In the genomic region with DNA sequence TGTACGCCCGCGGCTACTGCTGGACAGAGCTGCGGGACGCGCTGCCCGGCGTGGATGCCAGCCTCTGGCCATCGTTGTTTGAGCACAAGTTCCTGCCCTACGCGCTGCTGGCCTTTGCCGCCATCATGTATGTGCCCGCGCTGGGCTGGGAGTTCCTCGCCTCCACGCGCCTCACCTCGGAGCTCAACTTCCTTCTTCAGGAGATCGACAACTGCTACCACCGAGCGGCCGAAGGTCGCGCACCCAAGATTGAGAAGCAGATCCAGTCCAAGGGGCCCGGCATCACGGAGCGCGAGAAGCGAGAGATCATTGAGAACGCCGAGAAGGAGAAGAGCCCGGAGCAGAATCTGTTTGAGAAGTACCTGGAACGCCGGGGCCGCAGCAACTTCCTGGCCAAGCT, we compare ENCODE assay signal across 11 mouse cellular contexts. TPM values are rescaled to one million over a fixed set of nuclear protein-coding genes. Genes with fewer than 3 reads are reported as not detected.
DNase-seq lines count a peak whose midpoint lies in the region; ATAC-seq and TF ChIP-seq lines count a peak whose summit lies in the region.
"Had no signal": no experiment of that assay in that cellular context is flagged by ENCODE, and none has a peak within 500 bp of the region (broad histone marks: within the 10 kb centered on the region; RNA-seq: fewer than 3 reads in every experiment).

No protein-coding gene starts in this region.

- ATAC-seq in kidney, embryonic 16.5 days (ENCODE audit: low FRiP score, low TSS enrichment) = no peak
- ATAC-seq in common myeloid progenitor, adult 5-6 weeks (replicated peaks; ENCODE audit: low read depth, poor library complexity, severe bottlenecking) = peak; percentile 54
- no peak for ATAC-seq in limb, embryonic 15.5 days (ENCODE audit: insufficient number of reproducible peaks, low FRiP score, low TSS enrichment, low read depth)

- DNase-seq in cerebellum, adult 9-10 months = peak; percentile 35
- DNase-seq in cerebellum, adult 11 months = no peak
- DNase-seq in kidney, adult 18-20 months = no peak
- no peak for DNase-seq in thymus, adult 2 months
- DNase-seq in ovary, postnatal 36 days (ENCODE audit: low spot score) = no peak
- DNase-seq: right cerebral cortex, postnatal 4 days had no signal

- no peak overlapping the region for H3K27ac ChIP-seq in kidney, embryonic 16.5 days (ENCODE audit: low read length)
- no peak overlapping the region for H3K27ac ChIP-seq in limb, embryonic 15.5 days
- no peak overlapping the region for H3K27ac ChIP-seq in thymus, adult 2 months (ENCODE audit: control insufficient read depth, insufficient read depth, low read length)
- H3K27ac ChIP-seq: hindbrain, embryonic 15.5 days had no signal

- no peak overlapping the region for H3K9ac ChIP-seq in kidney, embryonic 16.5 days (replicated peaks; ENCODE audit: low read length)
- no peak overlapping the region for H3K9ac ChIP-seq in limb, embryonic 15.5 days
- H3K9ac ChIP-seq: hindbrain, embryonic 15.5 days had no signal

- 26% methylated on average over 35 of the region's 35 CpGs for WGBS in kidney, embryonic 16.5 days
- WGBS in limb, embryonic 15.5 days = 29% methylated on average over 35 of the region's 35 CpGs
- WGBS in thymus, adult 2 months = 36% methylated on average over 35 of the region's 35 CpGs

- no peak for TF ChIP-seq POLR2A in thymus, adult 2 months (IDR thresholded peaks at IDR 0.05; ENCODE audit: control insufficient read depth, extremely low read depth, insufficient read depth, low read length, poor library complexity)

- peaks cover 42% of the 10 kb centered on the region for H3K27me3 ChIP-seq in kidney, embryonic 16.5 days (ENCODE audit: insufficient read depth, low read length)
- H3K27me3 ChIP-seq in limb, embryonic 15.5 days = peaks cover 59% of the 10 kb centered on the region
- H3K27me3 ChIP-seq in thymus, adult 2 months (ENCODE audit: control insufficient read depth, insufficient read depth, low read length) = no peaks in the 10 kb centered on the region; the same call in 1 of the 2 replicates

- no peaks in the 10 kb centered on the region for H3K36me3 ChIP-seq in kidney, embryonic 16.5 days (ENCODE audit: insufficient read depth, low read length)
- no peaks in the 10 kb centered on the region for H3K36me3 ChIP-seq in limb, embryonic 15.5 days
- no peaks in the 10 kb centered on the region for H3K36me3 ChIP-seq in thymus, adult 2 months (ENCODE audit: control insufficient read depth, insufficient read depth, low read length)
- H3K36me3 ChIP-seq: hindbrain, embryonic 15.5 days had no signal

- H3K4me2 ChIP-seq in kidney, embryonic 16.5 days (replicated peaks; ENCODE audit: low read depth, low read length) = peak overlapping the region; percentile 48
- H3K4me2 ChIP-seq in limb, embryonic 15.5 days = peak overlapping the region; percentile 30; the same call in 1 of the 2 replicates
- H3K4me2 ChIP-seq: hindbrain, embryonic 15.5 days had no signal

- peak overlapping the region; percentile 25; the same call in 1 of the 2 replicates for H3K4me3 ChIP-seq in kidney, embryonic 16.5 days (ENCODE audit: low read length)
- H3K4me3 ChIP-seq in limb, embryonic 15.5 days = 0 out of 2 replicates have a peak overlapping the region, but pooled peaks have one; percentile 8
- H3K4me3 ChIP-seq in thymus, adult 2 months (ENCODE audit: control insufficient read depth, insufficient read depth, low read length) = no peak overlapping the region
- H3K4me3 ChIP-seq: hindbrain, embryonic 15.5 days; myocyte had no signal

- TF ChIP-seq CTCF in thymus, adult 2 months (IDR thresholded peaks at IDR 0.05; ENCODE audit: borderline replicate concordance, control insufficient read depth, extremely low read depth, insufficient read depth, low read length, poor library complexity) = no peak

- no peaks in the 10 kb centered on the region for H3K9me3 ChIP-seq in kidney, embryonic 16.5 days (ENCODE audit: low read length)
- no peaks in the 10 kb centered on the region for H3K9me3 ChIP-seq in limb, embryonic 15.5 days
- H3K9me3 ChIP-seq: hindbrain, embryonic 15.5 days had no signal

- peaks cover 9% of the 10 kb centered on the region; the same call in 1 of the 2 replicates for H3K4me1 ChIP-seq in kidney, embryonic 16.5 days (ENCODE audit: insufficient read depth, low read length)
- peaks cover 10% of the 10 kb centered on the region; the same call in 1 of the 2 replicates for H3K4me1 ChIP-seq in limb, embryonic 15.5 days
- no peaks in the 10 kb centered on the region for H3K4me1 ChIP-seq in thymus, adult 2 months (replicated peaks; ENCODE audit: control insufficient read depth, insufficient read depth, low read length)
- H3K4me1 ChIP-seq: hindbrain, embryonic 15.5 days had no signal

RNA-seq across cellular contexts. Expression of a gene that starts 7.3 kb away (rescaled TPM):
- 53.8 and 60.3 TPM in 2 replicates for polyA plus RNA-seq in kidney, embryonic 16.5 days (2015; fragmentation: Nextera tagmentation; extraction: Ambion mirVana)
- total RNA-seq in common myeloid progenitor, adult 5-6 weeks (2017) = 16.5 and 20.5 TPM in 2 replicates
- 56.6 and 56.9 TPM in 2 replicates for polyA plus RNA-seq in limb, embryonic 15.5 days (2015; fragmentation: Nextera tagmentation; extraction: Ambion mirVana)
- 81.2 and 86.3 TPM in 2 replicates for polyA plus RNA-seq in thymus, adult 2 months (2012; rRNA removed)

RNA-seq across cellular contexts. Expression of a gene that starts 8.1 kb away (rescaled TPM):
- 0.04 and 0.23 TPM in 2 replicates for polyA plus RNA-seq in kidney, embryonic 16.5 days (2015; fragmentation: Nextera tagmentation; extraction: Ambion mirVana)
- 0.37 TPM in 1 of 2 replicates, not detected in the other for total RNA-seq in common myeloid progenitor, adult 5-6 weeks (2017)
- 0.31 and 0.34 TPM in 2 replicates for polyA plus RNA-seq in limb, embryonic 15.5 days (2015; fragmentation: Nextera tagmentation; extraction: Ambion mirVana)
- 0.04 and 0.15 TPM in 2 replicates for polyA plus RNA-seq in thymus, adult 2 months (2012; rRNA removed)
- polyA plus RNA-seq: myocyte had no signal

RNA-seq across cellular contexts. Expression of a gene that starts 21.3 kb away (rescaled TPM):
- 19.7 and 19.8 TPM in 2 replicates for polyA plus RNA-seq in kidney, embryonic 16.5 days (2015; fragmentation: Nextera tagmentation; extraction: Ambion mirVana)
- 11.2 and 14.2 TPM in 2 replicates for total RNA-seq in common myeloid progenitor, adult 5-6 weeks (2017)
- 14.4 and 16.9 TPM in 2 replicates for polyA plus RNA-seq in limb, embryonic 15.5 days (2015; fragmentation: Nextera tagmentation; extraction: Ambion mirVana)
- polyA plus RNA-seq in thymus, adult 2 months (2012; rRNA removed) = 62.4 and 70.5 TPM in 2 replicates

RNA-seq across cellular contexts. Expression of a gene that starts 55.3 kb away (rescaled TPM):
- polyA plus RNA-seq in kidney, embryonic 16.5 days (2015; fragmentation: Nextera tagmentation; extraction: Ambion mirVana) = 14.7 and 17.8 TPM in 2 replicates
- total RNA-seq in common myeloid progenitor, adult 5-6 weeks (2017) = 14.6 and 21.7 TPM in 2 replicates
- 12.6 and 12.7 TPM in 2 replicates for polyA plus RNA-seq in limb, embryonic 15.5 days (2015; fragmentation: Nextera tagmentation; extraction: Ambion mirVana)
- polyA plus RNA-seq in thymus, adult 2 months (2012; rRNA removed) = 97.4 and 98.9 TPM in 2 replicates
